Mouse (Mus musculus): ENCODE measurements at regions not wholly inside any gene's neighbourhood (a gene's known extent, or its start where the extent isn't known, plus 50 kb on each side); places are given as distances from the start of the nearest gene placed in this dataset.

GRCm38 (mm10) chr14:12876417-12877336 is 53.8 kb upstream of the Cadps start:
- peak in 1 of 2 experiments; percentile 5 for DNase-seq (ENCODE audit: extremely low spot score in 1 of 2, low spot score in 1 of 2)

All from frontal cortex, adult 2 months (tissue).